Mouse (Mus musculus) regulatory T cell (primary cell): ENCODE measurements around the gene Atxn1.

Experiments used
- in situ Hi-C: fragments of 300-600 bp; cut with MboI, MseI; formaldehyde crosslinking; loops from one replicate; pipeline ENCODE4 v1.15.1; 2025; ENCODE audit warnings: high pct_unique_total_duplicates

Gene Atxn1

GRCm38 (mm10) chr13:45690426-45690825 lies 274.4 kb downstream of the Atxn1 start:
- in situ Hi-C loops = loop anchor here (25.0 kb wide), 1 partner anchor 272 kb away; the partner anchor contains the start of gene Atxn1

GRCm38 (mm10) chr13:45688864-45689263 lies 275.9 kb downstream of the Atxn1 start:
- in situ Hi-C loops = loop anchor here (25.0 kb wide), 1 partner anchor 273 kb away; the partner anchor contains the start of gene Atxn1

- in situ Hi-C loops = loop anchor here (25.0 kb wide), 1 partner anchor 275 kb away; the partner anchor contains the start of gene Atxn1
Measured at GRCm38 (mm10) chr13:45687581-45687980, 277.2 kb downstream of the Atxn1 start.

- in situ Hi-C loops = loop anchor here (25.0 kb wide), 1 partner anchor 276 kb away; the partner anchor contains the start of gene Atxn1
Measured at GRCm38 (mm10) chr13:45686309-45686582, 278.6 kb downstream of the Atxn1 start.

GRCm38 (mm10) chr13:45685575-45686308 lies 279.1 kb downstream of the Atxn1 start:
- in situ Hi-C loops = loop anchor here (25.0 kb wide), 1 partner anchor 277 kb away; the partner anchor contains the start of gene Atxn1

GRCm38 (mm10) chr13:45684891-45685311 lies 279.9 kb downstream of the Atxn1 start:
- in situ Hi-C loops = loop anchor here (25.0 kb wide), 1 partner anchor 277 kb away; the partner anchor contains the start of gene Atxn1

GRCm38 (mm10) chr13:45683991-45684390 lies 280.8 kb downstream of the Atxn1 start:
- in situ Hi-C loops = loop anchor here (25.0 kb wide), 1 partner anchor 278 kb away; the partner anchor contains the start of gene Atxn1

GRCm38 (mm10) chr13:45681196-45681595 lies 283.6 kb downstream of the Atxn1 start:
- in situ Hi-C loops = loop anchor here (25.0 kb wide), 1 partner anchor 281 kb away; the partner anchor contains the start of gene Atxn1

GRCm38 (mm10) chr13:45680651-45681050 lies 284.2 kb downstream of the Atxn1 start:
- in situ Hi-C loops = loop anchor here (25.0 kb wide), 1 partner anchor 282 kb away; the partner anchor contains the start of gene Atxn1

GRCm38 (mm10) chr13:45679096-45679495 lies 285.7 kb downstream of the Atxn1 start:
- in situ Hi-C loops = loop anchor here (25.0 kb wide), 1 partner anchor 283 kb away; the partner anchor contains the start of gene Atxn1

- in situ Hi-C loops = no loop called here
Measured at GRCm38 (mm10) chr13:45672628-45673027, 292.2 kb downstream of the Atxn1 start.

GRCm38 (mm10) chr13:45669969-45670368 lies 294.8 kb downstream of the Atxn1 start:
- in situ Hi-C loops = no loop called here

- in situ Hi-C loops = no loop called here
Measured at GRCm38 (mm10) chr13:45662852-45663251, 302.0 kb downstream of the Atxn1 start.

GRCm38 (mm10) chr13:45662216-45662615 lies 302.6 kb downstream of the Atxn1 start:
- in situ Hi-C loops = no loop called here

- in situ Hi-C loops = no loop called here
Measured at GRCm38 (mm10) chr13:45661283-45662185, 303.3 kb downstream of the Atxn1 start.

GRCm38 (mm10) chr13:45659813-45660212 lies 305.0 kb downstream of the Atxn1 start:
- in situ Hi-C loops = no loop called here

GRCm38 (mm10) chr13:45658343-45658742 lies 306.5 kb downstream of the Atxn1 start:
- in situ Hi-C loops = no loop called here

GRCm38 (mm10) chr13:45657176-45657575 lies 307.6 kb downstream of the Atxn1 start:
- in situ Hi-C loops = no loop called here

GRCm38 (mm10) chr13:45651652-45652241 lies 313.1 kb downstream of the Atxn1 start:
- in situ Hi-C loops = no loop called here

GRCm38 (mm10) chr13:45649197-45649812 lies 315.5 kb downstream of the Atxn1 start:
- in situ Hi-C loops = no loop called here

- in situ Hi-C loops = no loop called here
Measured at GRCm38 (mm10) chr13:45643780-45644395, 320.9 kb downstream of the Atxn1 start.
